Mouse (Mus musculus): ENCODE results near the gene Clba1.

Clba1 gene

DNA sequence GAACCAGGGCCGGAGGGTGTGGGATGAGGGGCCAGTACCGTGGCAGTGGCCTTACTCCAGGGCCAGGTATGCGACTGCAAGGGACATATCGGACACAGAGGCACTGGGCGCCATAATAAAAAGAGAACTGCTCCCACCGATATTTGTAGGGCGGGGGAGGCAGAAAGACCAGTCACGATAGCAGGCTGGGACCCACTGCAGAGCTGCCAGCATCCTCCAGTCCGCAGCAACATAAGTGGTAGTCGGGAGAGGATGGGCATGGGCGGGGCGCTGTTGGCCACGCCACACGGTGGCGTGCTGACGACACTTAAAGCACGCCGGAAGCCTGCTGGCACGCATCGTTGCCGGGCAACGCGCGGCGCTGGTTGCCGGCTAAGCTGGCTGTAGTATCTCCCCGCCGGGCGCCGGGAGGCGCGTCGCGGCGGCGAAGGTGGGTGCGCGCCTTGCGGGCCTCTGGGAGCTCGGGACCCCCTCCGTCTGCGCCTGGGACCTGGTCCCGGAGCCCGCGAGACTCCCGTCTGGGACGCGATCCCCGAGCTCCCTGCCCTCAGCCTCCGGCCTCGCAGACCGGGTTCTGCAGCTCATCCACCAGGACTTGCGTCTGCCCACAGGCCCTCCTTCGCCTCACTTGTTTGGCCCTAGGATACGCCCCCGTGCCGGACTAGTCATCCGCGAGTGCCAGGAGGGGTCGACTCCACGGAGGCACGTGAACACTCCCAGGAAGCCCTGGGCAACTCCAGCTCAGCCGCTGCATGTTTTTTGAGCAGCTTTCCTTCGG, at the start of gene Clba1:
TSS of gene Clba1 (plus strand) at position 351 of the 778 bp plus-strand sequence.
- peak; percentile 90 for DNase-seq (ENCODE audit: low spot score)

DNA sequence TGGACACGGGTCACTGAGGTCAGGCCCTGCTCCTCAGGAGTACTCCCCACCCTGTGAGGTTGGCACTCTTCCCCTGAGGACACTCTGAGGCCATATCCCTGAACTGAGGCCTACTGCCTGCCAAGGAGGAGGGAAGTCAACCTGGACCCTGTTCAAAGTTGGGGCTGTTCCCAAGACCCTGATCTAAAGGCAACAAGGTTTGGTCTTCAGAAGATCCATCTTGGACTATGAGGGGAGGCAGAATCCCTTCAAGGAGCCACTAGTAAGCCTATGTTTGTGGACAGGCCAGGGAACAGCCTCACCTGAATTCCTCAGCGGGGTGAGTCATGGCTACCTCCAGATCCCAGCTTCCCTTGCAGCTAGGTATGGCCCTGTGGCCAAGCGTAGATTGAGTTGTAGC, 49.3 kb upstream of the Clba1 start:
- no peak for DNase-seq (ENCODE audit: low spot score)

GRCm38 (mm10) chr12:112760154-112760926, 48.4 kb upstream of the Clba1 start, which contains the start of gene Pld4:
Gene Pld4, plus strand, starts transcription at chr12:112760655.
- DNase-seq (ENCODE audit: low spot score): no peak

DNA sequence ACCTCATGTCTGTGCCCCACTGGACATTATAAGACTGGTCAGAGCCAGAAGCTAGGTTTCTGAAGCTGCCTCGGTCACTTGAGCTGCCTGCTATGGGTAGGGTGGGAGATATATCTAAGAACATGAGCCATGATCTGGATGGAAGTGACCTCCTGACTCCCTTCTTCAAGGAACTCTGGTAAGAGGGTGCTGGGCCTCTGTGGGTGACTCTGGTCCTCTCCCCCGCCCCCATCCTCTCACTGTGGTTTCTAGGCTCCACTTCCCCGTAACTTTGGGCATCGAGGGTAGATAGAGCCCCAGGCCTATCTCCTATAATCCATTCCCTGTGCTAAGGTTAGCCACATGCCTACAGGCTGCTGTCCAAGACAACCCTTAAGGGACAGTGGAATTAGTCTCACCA, 47.3 kb upstream of the Clba1 start:
- no peak for DNase-seq (ENCODE audit: low spot score)

DNA sequence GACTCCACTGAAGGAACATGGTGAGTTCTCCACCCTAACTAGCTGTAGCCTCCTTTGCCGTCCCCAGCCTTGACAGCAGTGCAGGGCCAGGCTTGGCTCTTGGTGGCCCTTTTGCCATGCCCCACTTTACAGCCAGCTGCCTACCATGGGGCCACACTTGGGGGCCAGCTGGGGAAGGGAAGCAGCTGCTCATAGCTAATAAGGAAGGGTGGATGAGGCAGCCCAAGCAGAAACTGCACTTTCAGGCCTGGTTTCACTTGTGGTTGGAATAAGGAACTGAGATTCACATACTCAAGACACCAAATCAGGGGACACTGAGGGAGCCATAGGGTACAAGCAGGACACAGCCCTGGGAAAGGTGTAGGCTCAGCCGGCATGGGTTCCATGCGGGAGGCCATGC, 46.7 kb upstream of the Clba1 start:
- DNase-seq (ENCODE audit: low spot score): no peak

GRCm38 (mm10) chr12:112763176-112763575, 45.6 kb upstream of the Clba1 start:
- no peak for DNase-seq (ENCODE audit: low spot score)

- no peak for DNase-seq (ENCODE audit: low spot score)
These were observed 44.6 kb upstream of the Clba1 start for GRCm38 (mm10) chr12:112764141-112764540.

GRCm38 (mm10) chr12:112764991-112765390, 43.7 kb upstream of the Clba1 start:
- no peak for DNase-seq (ENCODE audit: low spot score)

DNA sequence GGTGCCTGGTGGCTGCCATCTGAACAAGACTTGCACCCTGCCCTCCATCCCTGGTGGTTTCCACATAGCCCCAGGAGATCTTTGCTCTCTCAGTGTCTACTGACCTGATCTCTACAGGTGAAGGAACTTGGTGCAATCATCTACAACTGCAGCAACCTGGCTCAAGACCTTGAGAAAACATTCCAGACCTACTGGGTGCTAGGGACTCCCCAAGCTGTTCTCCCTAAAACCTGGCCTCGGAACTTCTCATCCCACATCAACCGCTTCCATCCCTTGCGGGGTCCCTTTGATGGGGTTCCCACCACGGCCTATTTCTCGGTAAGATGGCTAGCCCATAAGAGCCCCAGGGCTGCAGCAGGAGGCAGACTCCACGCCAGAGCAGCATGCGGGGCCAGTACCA, 42.2 kb upstream of the Clba1 start:
- no peak for DNase-seq (ENCODE audit: low spot score)

DNA sequence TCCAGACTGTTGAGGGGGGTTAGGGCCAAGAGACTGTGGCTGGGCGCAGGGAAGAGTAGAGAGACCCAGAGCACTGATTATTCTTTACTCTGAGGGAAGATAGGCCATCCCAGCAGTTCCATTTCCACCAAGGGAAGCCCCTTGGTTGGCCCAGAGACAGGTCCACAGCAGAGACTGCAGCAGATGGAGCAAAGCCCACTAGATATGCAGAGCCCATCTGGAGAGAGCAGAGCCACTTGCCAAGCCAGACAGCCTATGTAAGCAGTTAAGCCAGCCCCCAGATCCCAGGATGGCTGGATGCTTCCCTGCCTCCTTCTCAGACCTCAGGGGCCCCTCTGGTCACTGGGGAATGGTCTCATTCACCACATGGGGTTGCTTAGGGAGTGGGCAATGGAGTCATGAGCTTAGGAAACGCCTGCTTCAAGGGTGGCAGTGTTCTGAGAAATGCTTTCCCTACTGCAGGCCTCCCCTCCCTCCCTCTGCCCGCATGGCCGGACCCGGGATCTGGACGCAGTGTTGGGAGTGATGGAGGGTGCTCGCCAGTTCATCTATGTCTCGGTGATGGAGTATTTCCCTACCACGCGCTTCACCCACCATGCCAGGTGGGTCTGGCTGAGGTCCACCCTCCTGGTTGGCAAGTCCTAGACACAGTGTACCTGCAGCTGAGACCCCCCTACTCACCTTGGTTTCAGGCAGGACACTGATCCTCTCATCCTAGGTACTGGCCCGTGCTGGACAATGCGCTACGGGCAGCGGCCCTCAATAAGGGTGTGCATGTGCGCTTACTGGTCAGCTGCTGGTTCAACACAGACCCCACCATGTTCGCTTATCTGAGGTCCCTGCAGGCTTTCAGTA, 41.5 kb upstream of the Clba1 start:
- DNase-seq (ENCODE audit: low spot score): no peak

- DNase-seq (ENCODE audit: low spot score): no peak
These were observed 40.6 kb upstream of the Clba1 start for GRCm38 (mm10) chr12:112768166-112768565.

GRCm38 (mm10) chr12:112769031-112769430, 39.7 kb upstream of the Clba1 start:
- DNase-seq (ENCODE audit: low spot score): no peak

DNA sequence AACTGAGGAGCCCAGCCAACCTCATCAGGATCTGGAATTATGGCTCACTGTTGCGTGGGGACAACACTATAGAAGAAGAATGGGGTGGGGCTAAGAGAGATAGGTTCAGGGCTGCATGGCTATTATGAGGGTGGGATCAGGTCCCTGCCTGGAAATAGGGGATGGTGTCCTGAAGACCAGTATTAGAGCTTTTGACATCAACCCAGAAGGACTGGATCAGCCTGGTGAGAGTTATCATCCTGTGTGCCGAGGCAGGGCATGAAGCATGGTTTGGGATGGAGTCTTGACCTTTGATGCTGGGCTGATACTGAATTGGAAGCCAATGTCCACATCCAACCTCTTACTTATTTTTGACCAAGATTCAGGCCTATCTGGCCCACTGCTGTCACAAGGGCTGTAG, 39.0 kb upstream of the Clba1 start:
- no peak for DNase-seq (ENCODE audit: low spot score)

- DNase-seq (ENCODE audit: low spot score): no peak
These were observed 38.3 kb upstream of the Clba1 start for GRCm38 (mm10) chr12:112770396-112770795.

DNA sequence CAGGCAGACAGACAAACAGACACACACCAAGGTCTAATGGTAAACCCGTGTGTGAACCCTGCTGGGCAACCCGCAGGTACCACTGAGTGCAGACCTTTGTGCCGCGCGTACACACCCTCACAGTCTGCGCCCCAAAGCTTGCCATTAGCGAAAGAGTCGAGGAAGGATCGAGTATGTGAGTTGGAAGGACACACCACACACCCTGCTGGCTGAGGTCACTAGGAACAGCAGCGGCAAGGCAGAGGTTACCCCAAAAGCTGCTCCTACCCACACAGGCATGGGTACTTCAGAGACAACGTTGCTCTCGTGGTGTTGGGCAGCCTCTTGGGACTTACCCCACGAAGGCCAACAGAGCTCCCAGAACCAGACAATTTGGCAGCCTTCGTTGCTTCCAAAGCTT, 36.4 kb upstream of the Clba1 start:
- no peak for DNase-seq (ENCODE audit: low spot score)

GRCm38 (mm10) chr12:112773366-112773765, 35.4 kb upstream of the Clba1 start:
- no peak for DNase-seq (ENCODE audit: low spot score)

DNA sequence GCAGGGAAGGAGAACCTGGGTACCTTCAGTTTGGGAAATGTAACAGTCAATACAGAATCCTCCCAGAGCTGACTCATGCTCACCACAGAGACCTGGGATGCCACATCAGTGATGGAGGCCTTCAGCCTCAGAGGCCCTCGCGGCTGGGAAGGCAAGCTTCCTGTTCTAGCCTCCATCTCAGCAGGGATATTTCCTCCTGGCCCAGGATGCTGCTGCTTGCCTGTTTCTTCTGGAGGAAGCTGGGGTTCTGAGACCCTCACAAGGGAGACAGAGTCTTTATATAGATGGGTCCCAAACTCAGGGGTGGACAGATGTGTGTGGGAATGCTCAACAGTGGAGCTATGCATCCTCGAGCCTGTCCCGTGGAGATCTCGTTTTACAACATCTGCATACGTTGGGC, 34.7 kb upstream of the Clba1 start:
- no peak for DNase-seq (ENCODE audit: low spot score)

DNA sequence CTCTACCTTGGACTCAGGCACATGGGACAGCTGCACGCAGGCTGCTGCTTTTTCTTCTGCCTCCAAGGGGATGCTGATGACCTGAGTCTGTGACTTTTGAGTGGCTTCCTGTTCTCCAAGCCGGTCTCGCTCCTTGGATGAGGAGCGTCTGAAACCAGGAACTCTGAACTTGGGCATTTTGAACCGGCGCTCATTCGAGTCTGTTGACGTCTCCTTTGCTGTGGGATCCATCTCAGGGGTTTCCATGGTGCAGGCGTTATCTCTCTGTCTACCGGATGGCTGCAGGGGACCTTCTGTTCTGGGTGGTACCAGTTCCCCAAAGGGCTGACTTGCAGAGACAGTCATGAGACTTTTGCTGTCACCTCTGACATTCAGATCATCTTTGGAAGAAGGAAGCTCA, 34.3 kb upstream of the Clba1 start:
- DNase-seq (ENCODE audit: low spot score): no peak

GRCm38 (mm10) chr12:112791026-112791425, 17.7 kb upstream of the Clba1 start:
- DNase-seq (ENCODE audit: low spot score): no peak

- peak; percentile 77 for DNase-seq (ENCODE audit: low spot score)
These were observed 15.0 kb upstream of the Clba1 start for GRCm38 (mm10) chr12:112793601-112794355.

- DNase-seq (ENCODE audit: low spot score): no peak
These were observed 14.4 kb upstream of the Clba1 start for GRCm38 (mm10) chr12:112794356-112794816.

DNA sequence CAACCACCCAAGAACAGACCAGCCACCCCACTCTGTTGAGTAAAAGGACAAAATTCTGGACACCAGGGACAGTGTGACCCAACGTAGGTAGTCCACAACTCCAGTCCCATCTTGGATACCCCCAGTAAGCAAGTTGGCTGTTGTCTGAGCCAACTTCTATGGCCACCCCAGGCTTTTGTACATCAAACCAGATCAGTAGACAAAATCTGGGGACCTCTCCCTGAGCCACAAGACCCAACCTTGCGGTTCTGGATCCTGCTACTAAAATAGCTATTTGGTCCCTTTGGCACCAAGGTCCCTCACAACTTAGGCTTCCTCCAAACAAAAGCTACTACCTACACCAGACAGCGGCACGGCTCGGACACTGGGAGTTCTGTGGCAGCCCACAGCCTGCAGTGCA, 13.7 kb upstream of the Clba1 start:
- DNase-seq (ENCODE audit: low spot score): no peak

Measured in testis, postnatal 14 days (tissue).